Mouse (Mus musculus) heart, postnatal 10 days (tissue): ENCODE measurements around the gene Gm20388. TPM values are rescaled to one million over a fixed set of nuclear protein-coding genes. Genes with fewer than 3 reads are reported as not detected.

Experiments used
- DNase-seq, 2 experiments: peaks; one replicate each; pipeline ENCODE4 v3.0.0; 2021
- intact Hi-C: fragments of 180-260 bp; cut with DNase I; formaldehyde crosslinking; loops from one replicate; pipeline ENCODE4 v1.15.1; 2025
- total RNA-seq, 2 experiments: library from RNA; stranded (reverse); gene quantifications; 2 replicates each; pipeline ENCODE4 v1.2.3; 2021

The Gm20388 gene
- total RNA-seq, 2 experiments from 2014 or later = 2.0 to 2.2 TPM

GRCm38 (mm10) chr8:123648245-123649170 is 3737.9 kb downstream of the Gm20388 start:
- DNase-seq = peak; percentile 56 to 60
- intact Hi-C loops = no loop called here

- intact Hi-C loops = no loop called here
- no peak for DNase-seq
Observed at GRCm38 (mm10) chr8:123649483-123649882, 3738.8 kb downstream of the Gm20388 start.

DNA sequence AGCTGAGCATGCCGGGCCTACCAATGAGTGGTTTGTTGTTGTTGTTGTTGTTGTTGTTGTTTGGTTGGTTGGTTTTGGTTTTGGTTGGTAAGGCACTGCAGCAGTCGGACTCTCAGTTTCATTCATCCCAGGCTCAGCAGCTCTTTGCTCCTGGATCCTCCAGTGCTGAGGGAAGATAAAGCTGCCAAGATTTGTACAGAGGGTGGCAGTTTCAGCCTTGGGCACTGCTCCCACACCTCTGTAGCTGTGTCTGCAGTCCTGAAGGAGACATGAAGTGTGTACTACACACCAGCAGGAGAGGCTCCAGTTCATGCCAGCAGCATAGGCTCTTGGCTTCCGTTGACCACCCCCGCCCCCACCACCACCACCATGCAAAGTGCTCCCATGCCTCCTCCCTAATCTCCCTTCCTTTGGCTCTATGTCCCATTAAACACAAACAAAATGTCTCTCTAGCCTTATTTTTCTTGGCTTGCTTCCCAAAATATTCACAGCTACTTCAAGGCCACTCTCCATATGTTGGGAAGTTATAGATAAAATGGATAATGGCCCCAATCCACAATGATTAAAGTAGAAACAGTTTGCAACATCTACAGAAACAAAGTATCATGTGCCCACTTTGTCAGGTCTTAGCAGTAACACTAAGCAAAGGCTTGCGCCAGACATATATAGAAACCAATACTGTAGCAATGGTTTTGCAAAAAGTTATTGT is 3740.9 kb downstream of the Gm20388 start:
- intact Hi-C loops = loop anchor here (2.0 kb wide), 3 partner anchors 77 to 133 kb away; no protein-coding TSS in a partner anchor
- no peak for DNase-seq

GRCm38 (mm10) chr8:123652641-123653040 is 3742.0 kb downstream of the Gm20388 start:
- intact Hi-C loops = loop anchor here (2.0 kb wide), 3 partner anchors 76 to 132 kb away; no protein-coding TSS in a partner anchor
- DNase-seq = no peak

DNA sequence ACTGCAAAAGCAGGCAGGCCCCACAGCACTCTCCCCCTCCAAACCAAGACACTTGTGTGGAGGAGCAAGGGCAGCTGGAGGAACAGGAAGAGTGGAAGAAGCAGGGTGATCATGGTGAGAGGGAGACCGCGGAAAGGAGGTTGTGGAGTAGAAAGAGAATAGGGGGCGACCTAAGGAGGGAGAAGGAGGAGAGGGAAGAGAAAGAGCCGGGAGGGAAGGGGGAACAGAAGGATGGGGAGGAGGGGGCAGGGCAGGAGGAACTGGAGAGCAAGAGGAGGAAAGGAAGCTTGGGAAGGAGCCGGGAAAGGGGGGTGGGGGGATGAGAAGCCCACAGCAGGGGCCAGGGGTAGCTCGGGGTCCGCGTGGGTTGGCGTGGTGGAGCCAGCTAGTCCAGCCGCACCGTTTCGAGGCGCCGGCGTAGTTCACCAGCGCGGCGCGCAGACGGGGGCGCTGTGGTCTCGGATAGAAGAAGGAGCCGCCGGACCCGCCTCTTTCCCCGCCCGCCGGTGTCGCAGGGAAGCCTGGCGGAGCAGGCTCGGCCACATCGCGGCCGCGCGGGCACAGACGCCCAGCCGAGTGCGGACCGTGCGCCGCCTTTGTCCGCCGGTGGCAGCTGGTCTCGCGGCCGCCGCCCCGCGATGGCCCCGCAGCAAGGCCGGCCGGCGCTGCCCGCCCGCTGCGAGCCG is 3742.8 kb downstream of the Gm20388 start, which contains the start of gene Rhou:
Gene Rhou, plus strand, starts transcription at position 622 of the 686 bp plus-strand sequence.
- intact Hi-C loops = loop anchor here (2.0 kb wide), 3 partner anchors 75 to 131 kb away; no protein-coding TSS in a partner anchor
- peak; percentile 95 for DNase-seq

- intact Hi-C loops = loop anchor here (2.0 kb wide), 3 partner anchors 75 to 131 kb away; no protein-coding TSS in a partner anchor
- DNase-seq = peak; percentile 68 to 69
Observed at GRCm38 (mm10) chr8:123653994-123654569, 3743.4 kb downstream of the Gm20388 start.

DNA sequence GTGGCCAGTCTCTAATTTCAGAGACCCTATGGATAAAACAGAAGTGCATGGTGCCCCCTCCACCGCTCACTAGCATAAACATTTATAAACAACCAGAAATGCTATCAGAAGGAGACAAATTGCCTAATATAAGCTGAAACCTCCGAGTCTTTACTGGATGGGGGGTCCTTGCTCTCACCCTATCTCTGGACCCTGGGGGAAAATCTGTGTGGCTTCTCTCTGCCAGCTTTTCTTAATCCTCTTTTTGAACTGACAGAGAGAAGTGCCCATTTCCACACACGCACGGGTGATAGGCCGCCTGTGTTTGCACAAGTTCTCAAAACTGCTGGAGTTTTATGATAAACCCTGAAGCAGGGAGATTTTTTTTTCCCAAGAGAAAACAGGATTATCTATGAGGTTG is 3744.1 kb downstream of the Gm20388 start:
- intact Hi-C loops = no loop called here
- DNase-seq = no peak

DNA sequence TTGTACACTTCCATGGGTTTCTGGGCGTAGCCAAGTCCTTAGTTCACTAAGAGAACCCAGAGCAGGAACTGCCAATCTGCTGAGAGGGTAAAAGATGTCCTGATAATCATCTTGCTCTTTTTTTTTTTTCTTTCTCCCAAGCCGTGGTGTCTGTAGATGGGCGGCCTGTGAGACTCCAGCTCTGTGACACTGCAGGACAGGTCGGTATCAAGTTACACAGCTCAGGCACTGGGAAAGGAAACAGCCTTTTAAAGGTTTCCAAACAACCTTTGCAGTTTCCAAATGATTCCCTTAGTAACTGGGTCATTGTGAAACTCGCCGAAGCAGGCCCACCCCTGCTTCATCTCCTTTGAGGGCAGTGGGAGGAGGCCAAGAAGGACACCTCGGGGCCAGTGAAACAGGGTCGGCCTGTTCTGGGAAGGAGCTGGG is 3744.7 kb downstream of the Gm20388 start:
- no peak for DNase-seq
- intact Hi-C loops = no loop called here

DNA sequence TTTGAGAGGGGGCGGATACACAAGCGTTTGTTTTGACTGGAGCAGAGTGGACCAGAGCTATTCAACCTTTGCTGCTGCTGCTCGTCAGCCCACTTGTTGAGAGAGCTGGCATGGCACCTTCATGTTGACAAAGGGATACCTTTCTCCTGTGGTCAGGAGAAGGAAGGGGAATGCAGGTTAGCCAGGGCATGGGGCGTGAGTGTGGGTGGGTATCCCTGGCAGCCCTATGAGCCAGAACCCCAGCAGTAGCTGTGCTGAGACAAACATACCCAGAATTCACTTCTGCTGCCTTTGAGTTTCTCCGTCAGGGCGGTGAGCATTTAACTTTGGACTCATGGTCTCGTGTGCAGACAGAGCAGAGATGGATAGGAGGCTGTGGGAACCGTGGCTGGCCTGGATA is 3747.2 kb downstream of the Gm20388 start:
- no peak for DNase-seq
- intact Hi-C loops = no loop called here

DNA sequence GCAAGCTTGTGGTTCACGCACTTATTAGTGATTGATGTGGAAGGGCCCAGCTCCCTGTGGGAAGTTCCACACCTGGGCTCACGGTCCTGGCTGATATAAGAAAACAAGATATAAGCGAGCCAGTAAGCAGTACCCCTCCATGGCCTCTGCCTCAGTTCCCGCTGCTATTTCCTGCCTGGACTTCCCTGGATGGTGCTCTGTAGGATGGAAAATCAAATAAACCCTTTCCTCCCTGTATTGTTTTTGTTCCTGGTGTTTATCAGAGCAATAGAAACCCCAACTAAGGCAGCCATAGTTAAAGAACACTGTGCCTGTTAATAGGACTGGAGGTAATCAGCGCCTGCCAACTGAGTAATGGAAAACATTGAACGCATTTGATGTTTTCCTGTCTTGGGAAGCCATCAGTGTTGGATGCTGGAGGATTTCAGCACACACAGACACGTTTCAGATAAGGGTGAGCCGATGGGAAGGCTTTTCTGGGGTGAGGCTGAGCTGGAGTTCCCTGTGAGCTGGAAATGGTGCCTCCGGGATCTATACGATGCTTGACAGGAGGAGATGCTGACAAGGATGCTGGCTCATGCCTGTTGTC is 3748.9 kb downstream of the Gm20388 start:
- intact Hi-C loops = no loop called here
- no peak for DNase-seq

GRCm38 (mm10) chr8:123661515-123661914 is 3750.9 kb downstream of the Gm20388 start:
- DNase-seq = no peak
- intact Hi-C loops = no loop called here

DNA sequence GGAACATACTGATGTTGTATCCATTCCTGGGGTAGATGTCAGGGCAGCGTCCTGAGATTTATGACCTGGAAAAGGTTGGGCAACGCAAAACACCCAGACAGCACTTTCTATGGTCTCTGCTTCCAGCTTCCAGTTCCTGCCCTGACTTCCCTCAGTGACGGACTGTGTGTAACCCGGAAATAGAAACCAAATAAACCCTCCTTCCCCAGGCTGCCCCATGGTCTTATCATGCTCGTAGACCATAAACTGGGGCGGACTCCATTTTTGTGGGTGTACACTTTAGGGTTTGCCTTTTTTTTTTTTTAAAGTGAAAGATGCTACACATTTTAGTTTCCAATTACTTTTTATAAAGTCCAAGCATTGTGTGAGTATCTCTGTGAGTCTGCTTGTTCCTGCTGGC is 3754.9 kb downstream of the Gm20388 start:
- no peak for DNase-seq

GRCm38 (mm10) chr8:123666832-123667231 is 3756.2 kb downstream of the Gm20388 start:
- intact Hi-C loops = no loop called here
- DNase-seq = no peak

More for the DNA sequence above, 3754.9 kb downstream of the Gm20388 start:
- intact Hi-C loops = no loop called here

GRCm38 (mm10) chr8:123668681-123669080 is 3758.0 kb downstream of the Gm20388 start:
- intact Hi-C loops = no loop called here
- no peak for DNase-seq

- DNase-seq = no peak
- intact Hi-C loops = no loop called here
Observed at GRCm38 (mm10) chr8:123670766-123671165, 3760.1 kb downstream of the Gm20388 start.

DNA sequence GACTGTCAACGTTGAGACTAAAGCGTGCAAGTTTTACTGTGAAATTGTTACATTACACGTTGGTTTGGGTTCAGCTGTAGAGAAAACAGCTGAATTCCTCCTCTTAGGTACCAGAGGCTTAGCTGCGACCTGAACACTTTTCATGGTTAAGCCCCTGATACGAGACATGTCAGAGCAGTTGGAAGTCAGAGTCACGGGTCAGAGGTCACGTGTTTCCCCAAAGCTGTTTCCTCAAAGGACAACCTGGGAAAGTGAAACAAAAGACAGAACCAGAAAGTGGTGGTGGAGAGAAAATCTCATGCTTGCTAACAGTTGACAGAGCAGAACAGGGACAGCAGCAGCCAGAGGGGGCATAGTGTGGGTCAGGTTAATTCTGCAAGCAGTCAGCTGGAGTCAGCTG is 3760.8 kb downstream of the Gm20388 start:
- no peak for DNase-seq
- intact Hi-C loops = no loop called here

GRCm38 (mm10) chr8:123672648-123673047 is 3762.0 kb downstream of the Gm20388 start:
- DNase-seq = no peak
- intact Hi-C loops = no loop called here

DNA sequence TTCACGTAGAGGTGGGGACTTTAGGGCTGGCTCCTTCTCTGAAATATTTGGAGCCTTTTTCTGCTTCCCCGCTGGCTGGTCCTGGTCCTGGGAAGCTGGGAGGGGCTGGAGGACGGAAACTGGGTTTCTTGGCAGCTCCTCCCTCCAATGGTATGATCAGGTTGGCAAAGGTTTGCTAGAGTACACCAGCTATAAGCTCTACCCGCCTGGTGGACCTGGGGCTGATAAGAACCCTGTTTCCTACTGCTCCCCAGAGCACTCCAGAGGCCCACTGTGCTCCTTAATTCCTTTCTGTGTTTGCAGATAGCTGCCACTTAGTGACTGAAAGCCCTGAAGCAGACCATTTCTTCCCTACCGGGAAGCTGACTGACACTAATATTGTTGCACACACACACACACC is 3765.0 kb downstream of the Gm20388 start:
- intact Hi-C loops = no loop called here
- DNase-seq = no peak

- no peak for DNase-seq
- intact Hi-C loops = no loop called here
Observed at GRCm38 (mm10) chr8:123678390-123678789, 3767.7 kb downstream of the Gm20388 start.
